Mouse (Mus musculus): Measurements from ENCODE around the gene Trpm3.

- TF ChIP-seq USF1 (IDR thresholded peaks at IDR 0.05; ENCODE audit: low read depth) (no peak), CTCF (IDR thresholded peaks at IDR 0.05; ENCODE audit: control insufficient read depth, insufficient read depth, insufficient read length) (no peak), FOSL1 (IDR thresholded peaks at IDR 0.05; ENCODE audit: insufficient read depth, low read length, poor library complexity, severe bottlenecking) (no peak), MYOD1 (IDR thresholded peaks at IDR 0.05; ENCODE audit: control insufficient read depth, insufficient read length, low read depth) (no peak), CEBPB (IDR thresholded peaks at IDR 0.05; ENCODE audit: low read depth) (no peak)
Measured at GRCm38 (mm10) chr19:23023316-23023960, 884.6 kb downstream of the Trpm3 start.
